Mouse (Mus musculus) stomach, postnatal 0 days (tissue): Measurements from ENCODE around the gene Lrpprc.

Experiments used
- CTCF ChIP-seq: IDR thresholded peaks from 2 replicates; pipeline ENCODE4 v1.5.1; 2016; ENCODE audit warnings: antibody characterized with exemption, low read depth, mild to moderate bottlenecking, moderate library complexity
- EP300 ChIP-seq: optimal IDR thresholded peaks from 2 replicates; pipeline ENCODE3; 2016; ENCODE audit warnings: antibody characterized with exemption

GRCm38 (mm10) chr17:84719105-84719504 lies 71.5 kb downstream of the Lrpprc start:
- no peak for TF ChIP-seq CTCF
- TF ChIP-seq EP300: no peak
